Mouse (Mus musculus) gonadal fat pad, adult 2 months (tissue): ENCODE measurements at regions not wholly inside any gene's neighbourhood (a gene's known extent, or its start where the extent isn't known, plus 50 kb on each side); places are given as distances from the start of the nearest gene placed in this dataset.
"Not testable (repeated sequence)": the region's sequence is repeated elsewhere in the genome, so short reads cannot be mapped to it uniquely, and the experiment has no call there.

Source experiments
- DNase-seq: peaks from one replicate; pipeline ENCODE4 v3.0.0-alpha.2; 2012; ENCODE audit warnings: low read depth

- DNase-seq = no peak
Measured at GRCm38 (mm10) chr2:48315306-48315705, 498.6 kb upstream of the Acvr2a start.

GRCm38 (mm10) chr2:48316180-48316889, 497.6 kb upstream of the Acvr2a start:
- DNase-seq = no peak

DNA sequence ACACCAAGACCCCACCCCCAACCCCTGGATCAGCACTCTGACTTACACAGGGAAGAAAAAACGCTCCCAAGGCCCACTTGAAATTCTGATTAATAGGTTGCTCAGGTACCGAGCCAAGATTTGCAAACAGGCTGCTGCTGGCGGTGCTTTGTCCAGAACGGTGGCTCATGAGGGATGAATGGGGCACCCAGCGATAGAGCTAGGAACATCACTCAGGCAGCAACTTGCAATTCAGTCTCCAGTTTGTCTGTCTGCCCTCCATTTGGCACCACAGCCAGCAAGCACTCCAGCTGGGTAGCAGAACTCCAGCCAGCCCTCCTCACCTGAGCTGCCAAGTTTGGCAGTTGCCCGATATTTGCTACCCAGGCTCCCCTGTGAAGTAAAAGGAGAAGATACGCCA, 496.1 kb upstream of the Acvr2a start:
- no peak for DNase-seq

DNA sequence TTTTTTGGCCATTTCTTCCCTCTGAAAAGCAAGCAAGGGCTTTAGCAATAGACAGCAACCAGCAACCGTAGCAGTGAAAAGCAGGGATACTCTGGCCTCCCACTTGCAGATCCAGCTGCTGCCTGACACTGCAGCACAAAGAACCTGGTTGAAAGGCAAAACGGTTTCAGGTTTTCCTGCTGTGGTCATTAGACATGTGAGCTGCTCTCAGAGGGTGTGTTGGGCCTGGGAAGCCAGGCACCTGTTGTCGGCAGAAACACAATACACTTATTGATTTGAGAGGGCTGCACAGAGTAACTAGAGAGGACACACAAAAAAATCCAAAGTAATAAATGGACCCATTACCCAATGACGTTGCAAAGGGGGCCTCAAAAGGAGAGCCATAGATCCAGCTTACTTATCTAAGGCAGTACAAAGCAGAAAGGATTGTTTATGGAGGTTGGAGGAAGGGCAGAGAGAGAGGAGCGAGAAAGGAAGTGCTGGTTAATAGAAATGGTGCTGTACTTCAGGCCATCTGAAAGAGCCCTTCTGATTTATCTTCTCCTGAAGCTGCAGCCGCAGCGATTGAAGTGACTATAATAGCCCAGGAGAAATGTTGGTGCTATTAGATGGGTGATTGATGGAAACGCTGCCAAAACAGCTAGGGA, 495.4 kb upstream of the Acvr2a start:
- DNase-seq = no peak

DNA sequence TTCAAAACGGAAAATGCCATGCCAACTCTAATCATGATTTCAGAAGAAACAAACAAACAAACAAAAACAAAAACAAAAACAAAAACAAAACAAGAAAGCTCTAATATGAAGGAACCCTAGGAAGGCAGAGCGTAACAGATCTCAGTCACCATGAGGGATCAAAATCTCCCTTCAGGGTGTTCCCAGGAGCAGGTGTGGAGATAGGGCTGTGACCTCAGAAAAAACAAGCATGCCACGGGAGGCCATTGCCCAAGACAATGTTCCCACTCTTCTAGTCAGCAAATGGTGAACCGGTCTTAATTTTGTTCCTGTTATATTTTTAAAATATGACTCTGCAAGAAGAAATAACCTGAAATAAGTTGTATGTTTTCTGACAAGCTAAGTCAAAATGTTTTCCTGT, 492.4 kb upstream of the Acvr2a start:
- no peak for DNase-seq

DNA sequence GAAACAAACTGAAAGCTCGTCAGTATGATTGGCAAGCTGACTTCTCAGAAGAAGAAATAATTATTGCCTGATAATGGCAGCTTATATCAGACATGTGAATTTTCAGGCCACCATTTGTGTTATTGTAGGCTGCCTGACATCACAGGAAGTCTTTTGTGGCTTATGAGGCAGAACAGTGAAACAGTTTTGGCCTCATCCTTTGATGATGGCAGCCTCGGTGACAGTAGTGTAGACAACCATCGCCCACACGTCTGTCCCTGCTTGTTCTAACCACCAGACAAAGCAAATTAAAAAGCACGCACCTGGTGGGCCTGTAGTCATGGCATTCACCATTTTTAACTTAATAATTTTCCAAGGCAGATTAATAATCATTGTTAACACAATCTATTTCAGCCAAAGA, 491.6 kb upstream of the Acvr2a start:
- no peak for DNase-seq

DNA sequence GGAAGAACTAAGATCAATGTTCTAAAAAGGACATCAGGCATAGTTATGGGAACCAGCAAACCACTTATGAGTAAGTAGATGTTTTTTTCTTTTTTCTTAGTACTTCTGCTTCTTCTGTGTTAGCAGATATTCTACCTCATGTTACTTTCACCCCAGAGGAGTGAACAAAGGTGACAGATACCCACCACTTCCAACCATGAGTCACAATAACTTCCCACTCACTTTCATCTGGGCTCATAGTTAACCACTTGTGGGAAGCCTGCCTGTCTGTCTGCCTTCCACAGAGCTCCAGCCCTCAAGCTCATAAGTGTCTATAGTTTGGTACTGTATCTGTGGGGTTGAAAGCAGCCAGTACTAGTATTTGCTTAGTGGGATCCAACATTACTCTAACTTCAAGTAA, 485.7 kb upstream of the Acvr2a start:
- no peak for DNase-seq

DNA sequence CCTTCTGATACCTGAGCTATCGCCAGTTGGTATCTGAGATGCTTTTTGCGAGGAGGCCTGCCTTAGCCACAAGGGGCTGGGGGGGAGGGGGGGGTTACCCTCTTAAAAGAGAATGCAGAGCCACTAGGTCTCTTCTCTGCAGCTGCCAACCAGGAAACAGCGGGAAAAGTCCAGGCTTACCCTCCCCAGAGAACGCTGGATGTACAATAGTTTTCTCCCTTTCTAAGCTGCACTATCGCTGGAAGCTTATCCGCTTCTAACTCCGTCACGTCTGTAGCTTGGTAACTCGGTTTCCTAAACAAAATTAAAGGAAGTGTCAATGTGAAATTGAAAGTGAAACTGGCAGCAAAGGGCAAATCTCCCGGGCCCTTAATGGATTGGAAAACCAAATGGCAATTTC, 481.1 kb upstream of the Acvr2a start:
- DNase-seq = no peak

GRCm38 (mm10) chr2:48348021-48348420, 465.9 kb upstream of the Acvr2a start:
- DNase-seq = no peak

DNA sequence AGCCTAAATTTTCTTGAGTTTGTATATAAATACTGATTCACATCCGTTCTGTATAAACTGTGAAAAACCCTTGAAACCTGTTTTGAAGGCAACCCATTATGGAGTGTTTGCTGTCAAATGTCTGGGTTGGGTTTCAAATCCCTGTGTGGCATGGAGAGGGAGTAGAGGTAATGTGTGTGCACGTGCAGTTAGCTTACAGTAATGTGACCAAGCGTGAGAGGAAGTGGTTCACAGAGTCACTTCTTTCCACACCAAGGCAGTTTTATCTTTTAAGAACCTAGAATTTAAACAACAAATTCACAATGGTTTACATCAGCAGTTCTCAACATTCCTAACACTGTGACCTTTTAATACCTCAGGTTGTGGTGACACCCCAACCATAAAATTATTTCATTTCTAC, 464.1 kb upstream of the Acvr2a start:
- DNase-seq = no peak

DNA sequence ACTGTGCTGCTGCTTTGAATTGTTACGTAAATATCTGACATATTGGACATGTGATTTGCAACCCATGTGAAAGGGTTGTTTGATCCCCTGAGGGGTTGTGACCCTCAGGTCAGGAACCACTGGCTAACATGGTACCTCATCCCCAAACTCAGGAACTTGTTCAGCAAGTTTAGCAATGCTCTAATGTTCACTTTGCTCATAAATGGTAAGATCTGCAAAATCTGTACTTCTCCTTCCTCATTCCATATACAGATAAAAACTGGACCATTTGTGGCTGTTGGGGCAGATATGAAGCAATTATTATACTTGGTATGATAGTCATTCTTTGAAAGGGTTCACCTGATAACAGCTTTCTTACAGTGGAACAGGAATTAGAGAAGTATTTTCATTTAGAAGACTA, 463.7 kb upstream of the Acvr2a start:
- DNase-seq = no peak

DNA sequence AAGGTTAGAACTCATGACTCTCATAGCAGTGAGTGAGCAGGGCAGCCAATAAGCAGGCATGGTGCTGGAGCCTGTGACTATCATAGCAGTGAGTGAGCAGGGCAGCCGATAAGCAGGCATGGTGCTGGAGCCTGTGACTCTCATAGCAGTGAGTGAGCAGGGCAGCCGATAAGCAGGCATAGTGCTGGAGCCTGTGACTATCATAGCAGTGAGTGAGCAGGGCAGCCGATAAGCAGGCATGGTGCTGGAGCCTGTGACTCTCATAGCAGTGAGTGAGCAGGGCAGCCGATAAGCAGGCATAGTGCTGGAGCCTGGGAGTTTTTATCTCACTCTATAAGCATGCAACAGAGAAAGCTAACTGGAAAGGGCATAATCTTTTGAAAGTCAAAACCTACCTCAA, 442.3 kb upstream of the Acvr2a start:
- not testable (repeated sequence) for DNase-seq

DNA sequence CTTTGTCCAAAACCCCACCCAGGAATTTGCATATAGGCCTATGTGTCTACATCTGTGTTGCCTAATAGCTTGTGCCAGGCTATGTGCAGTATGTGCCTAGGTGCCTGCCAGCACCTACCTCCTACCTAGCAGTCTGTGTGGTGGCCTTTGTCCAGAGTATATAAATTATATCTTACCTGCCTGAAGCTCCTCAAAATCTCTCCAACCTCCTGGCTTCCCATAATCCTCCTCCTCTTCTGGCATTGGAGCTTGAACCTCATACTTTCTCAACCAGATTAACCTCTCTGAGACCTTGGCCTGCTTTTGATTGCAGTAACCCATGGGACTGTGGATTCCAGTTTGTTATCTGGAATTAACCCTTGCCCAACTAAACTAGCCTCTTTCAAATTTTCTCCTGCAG, 440.8 kb upstream of the Acvr2a start:
- DNase-seq = peak; percentile 78

GRCm38 (mm10) chr2:48374302-48374701, 439.6 kb upstream of the Acvr2a start:
- DNase-seq = no peak

GRCm38 (mm10) chr2:48378160-48378559, 435.7 kb upstream of the Acvr2a start:
- no peak for DNase-seq

GRCm38 (mm10) chr2:48378749-48379148, 435.2 kb upstream of the Acvr2a start:
- no peak for DNase-seq

GRCm38 (mm10) chr2:48380140-48380539, 433.8 kb upstream of the Acvr2a start:
- no peak for DNase-seq

DNA sequence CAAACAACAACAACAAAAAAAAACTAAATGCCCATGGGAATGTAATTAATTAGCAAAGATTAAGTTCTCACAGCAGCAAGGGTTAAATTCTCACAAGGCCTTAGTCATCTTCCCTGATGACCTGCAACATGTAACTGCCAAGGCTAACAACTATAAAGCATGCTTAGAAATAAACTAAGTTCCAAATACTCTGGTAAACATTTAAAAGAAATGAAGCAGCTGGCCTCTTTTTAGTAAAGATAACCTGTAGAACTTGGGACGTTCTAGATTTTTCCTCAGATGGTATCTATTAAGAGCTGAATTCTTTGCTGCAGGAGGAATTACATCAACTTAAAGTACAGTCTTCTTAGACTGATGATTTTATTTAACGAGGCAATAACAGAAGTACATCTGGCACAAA, 433.1 kb upstream of the Acvr2a start:
- no peak for DNase-seq

- DNase-seq = no peak
Measured at GRCm38 (mm10) chr2:48381481-48382075, 432.3 kb upstream of the Acvr2a start.

DNA sequence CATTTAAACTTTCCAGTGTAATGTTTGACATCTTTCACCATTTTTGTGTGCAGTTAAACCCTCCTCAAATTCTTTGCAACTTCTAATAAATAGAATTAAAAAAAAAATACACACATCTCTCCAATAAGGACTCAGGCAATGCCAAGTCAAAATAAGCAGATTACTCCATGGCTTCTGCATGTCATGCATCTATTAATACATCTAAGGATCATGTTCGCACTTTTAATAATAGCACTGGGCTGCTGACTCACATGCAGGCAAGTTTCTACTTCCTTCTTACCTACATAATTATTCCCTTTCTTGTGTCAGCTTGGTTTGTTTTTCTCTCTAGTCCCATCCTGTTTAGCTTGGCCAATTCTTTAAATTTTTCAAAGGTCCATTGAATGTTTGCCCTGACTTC, 415.4 kb upstream of the Acvr2a start:
- DNase-seq = no peak

DNA sequence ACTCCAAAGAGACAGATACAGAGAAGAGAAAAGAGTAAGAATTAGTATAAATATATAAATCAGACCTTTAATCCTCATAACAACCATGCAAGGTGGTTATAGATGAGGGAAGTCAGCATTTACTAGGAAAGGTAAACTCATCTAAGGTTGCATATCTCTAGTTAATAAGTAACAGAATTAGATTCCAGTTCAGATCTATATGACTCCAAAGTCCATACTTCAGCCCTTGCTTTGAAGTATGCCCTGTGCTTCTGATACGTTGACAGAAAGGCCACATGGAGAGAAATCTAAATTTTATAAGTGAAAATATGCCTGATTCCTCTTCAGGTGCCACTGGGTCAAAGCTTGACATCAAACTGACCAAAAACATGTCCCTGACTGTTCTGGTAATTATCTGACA, 414.7 kb upstream of the Acvr2a start:
- no peak for DNase-seq

GRCm38 (mm10) chr2:48402813-48403212, 411.1 kb upstream of the Acvr2a start:
- no peak for DNase-seq

- DNase-seq = no peak
Measured at GRCm38 (mm10) chr2:48404460-48404859, 409.4 kb upstream of the Acvr2a start.
